Mouse (Mus musculus) myocyte (in vitro differentiated cells): ENCODE data around the gene Krt87. TPM values are rescaled to one million over a fixed set of nuclear protein-coding genes. Genes with fewer than 3 reads are reported as not detected.

Experiments used
- H3K27me3 ChIP-seq: one replicate; pipeline ENCODE4 v1.6.1; 2011; ENCODE audit not compliant: control insufficient read depth, insufficient read depth, insufficient read length
- H3K36me3 ChIP-seq: one replicate; pipeline ENCODE4 v1.6.1; 2011; ENCODE audit not compliant: control insufficient read depth, insufficient read depth
- H3K4me2 ChIP-seq: one replicate; pipeline ENCODE4 v1.6.1; 2011; ENCODE audit warnings: low read depth, control low read depth
- H3K4me3 ChIP-seq: one replicate; pipeline ENCODE4 v1.5.1; 2011; ENCODE audit warnings: mild to moderate bottlenecking, control low read depth, moderate library complexity
- H3K79me2 ChIP-seq: one replicate; pipeline ENCODE4 v1.6.1; 2011; ENCODE audit not compliant: control insufficient read depth, insufficient read depth
- H3ac ChIP-seq: one replicate; pipeline ENCODE4 v1.6.1; 2011; ENCODE audit not compliant: control insufficient read depth, insufficient read length
- CEBPB ChIP-seq: IDR thresholded peaks from 2 replicates; pipeline ENCODE4 v1.6.1; 2011; ENCODE audit warnings: mild to moderate bottlenecking, moderate library complexity; ENCODE audit not compliant: poor library complexity, insufficient read depth, severe bottlenecking
- E2F4 ChIP-seq: IDR thresholded peaks from one replicate; pipeline ENCODE4 v1.6.1; 2011; ENCODE audit warnings: mild to moderate bottlenecking, control low read depth, moderate library complexity; ENCODE audit not compliant: insufficient read depth
- MAX ChIP-seq: IDR thresholded peaks from one replicate; pipeline ENCODE4 v1.6.1; 2011; ENCODE audit warnings: low read depth, mild to moderate bottlenecking, control low read depth
- MYOD1 ChIP-seq, 3 experiments: IDR thresholded peaks; one replicate each; pipeline ENCODE4 v1.6.1; 2011; ENCODE audit warnings: control low read depth in 2 of 3, low read depth in 2 of 3, mild to moderate bottlenecking in 2 of 3, moderate library complexity in 1 of 3; ENCODE audit not compliant: insufficient read length in 2 of 3, control insufficient read depth in 1 of 3
- MYOG ChIP-seq, 3 experiments: IDR thresholded peaks; one replicate each; pipeline ENCODE4 v1.6.1; 2011; ENCODE audit warnings: control low read depth in 2 of 3, low read depth in 2 of 3, mild to moderate bottlenecking in 2 of 3; ENCODE audit not compliant: insufficient read length in 2 of 3, control insufficient read depth in 1 of 3, insufficient read depth in 1 of 3
- POLR2A ChIP-seq: IDR thresholded peaks from one replicate; pipeline ENCODE4 v1.6.1; 2011; ENCODE audit warnings: low read depth, mild to moderate bottlenecking, control low read depth, moderate library complexity; ENCODE audit not compliant: insufficient read length
- POLR2AphosphoS2 ChIP-seq: IDR thresholded peaks from one replicate; pipeline ENCODE4 v1.6.1; 2011; ENCODE audit warnings: low read depth, control low read depth; ENCODE audit not compliant: insufficient read length
- REST ChIP-seq: IDR thresholded peaks from one replicate; pipeline ENCODE4 v1.6.1; 2011; ENCODE audit warnings: mild to moderate bottlenecking, control low read depth, moderate library complexity; ENCODE audit not compliant: insufficient read depth, insufficient read length
- SRF ChIP-seq: IDR thresholded peaks from one replicate; pipeline ENCODE4 v1.6.1; 2011; ENCODE audit warnings: low read depth; ENCODE audit not compliant: control insufficient read depth, insufficient read length
- TCF12 ChIP-seq: IDR thresholded peaks from one replicate; pipeline ENCODE4 v1.6.1; 2011; ENCODE audit warnings: mild to moderate bottlenecking, control low read depth; ENCODE audit not compliant: poor library complexity, insufficient read depth, severe bottlenecking
- TCF3 ChIP-seq: IDR thresholded peaks from one replicate; pipeline ENCODE4 v1.6.1; 2011; ENCODE audit warnings: low read depth, control low read depth; ENCODE audit not compliant: insufficient read length
- USF1 ChIP-seq: IDR thresholded peaks from one replicate; pipeline ENCODE4 v1.6.1; 2011; ENCODE audit warnings: low read depth, mild to moderate bottlenecking, control low read depth, moderate library complexity
- polyA plus RNA-seq: library from polyadenylated mRNA; unstranded; fragments of >200 nt; fragmentation: generic; extraction: Trizol; gene quantifications from one replicate; pipeline ENCODE4 v1.2.1, GENCODE M21; 2012; ENCODE audit warnings: missing spikeins

Krt87 gene
- polyA plus RNA-seq, 1 experiment, result not detected

- Histone ChIP-seq H3K4me2 (no peak overlapping the region), H3K4me3 (no peak overlapping the region), H3ac (no peak overlapping the region), H3K36me3 (no peaks in the 10 kb centered on the region), H3K27me3 (peaks cover 45% of the 10 kb centered on the region), H3K79me2 (no peaks in the 10 kb centered on the region)
- TF ChIP-seq REST (no peak), POLR2AphosphoS2 (no peak), MYOG (IDR thresholded peaks at IDR 0.05; ENCODE audit: control insufficient read depth in 1 of 3, insufficient read depth in 1 of 3, insufficient read length in 2 of 3, low read depth in 2 of 3) (no peak), E2F4 (no peak), TCF3 (no peak), TCF12 (no peak), USF1 (no peak), SRF (no peak), MYOD1 (IDR thresholded peaks at IDR 0.05; ENCODE audit: control insufficient read depth in 1 of 3, insufficient read length in 2 of 3, low read depth in 2 of 3) (no peak), MAX (no peak), POLR2A (no peak), CEBPB (no peak)
These were observed 41.1 kb upstream of the Krt87 start for GRCm38 (mm10) chr15:101479666-101480060.

DNA sequence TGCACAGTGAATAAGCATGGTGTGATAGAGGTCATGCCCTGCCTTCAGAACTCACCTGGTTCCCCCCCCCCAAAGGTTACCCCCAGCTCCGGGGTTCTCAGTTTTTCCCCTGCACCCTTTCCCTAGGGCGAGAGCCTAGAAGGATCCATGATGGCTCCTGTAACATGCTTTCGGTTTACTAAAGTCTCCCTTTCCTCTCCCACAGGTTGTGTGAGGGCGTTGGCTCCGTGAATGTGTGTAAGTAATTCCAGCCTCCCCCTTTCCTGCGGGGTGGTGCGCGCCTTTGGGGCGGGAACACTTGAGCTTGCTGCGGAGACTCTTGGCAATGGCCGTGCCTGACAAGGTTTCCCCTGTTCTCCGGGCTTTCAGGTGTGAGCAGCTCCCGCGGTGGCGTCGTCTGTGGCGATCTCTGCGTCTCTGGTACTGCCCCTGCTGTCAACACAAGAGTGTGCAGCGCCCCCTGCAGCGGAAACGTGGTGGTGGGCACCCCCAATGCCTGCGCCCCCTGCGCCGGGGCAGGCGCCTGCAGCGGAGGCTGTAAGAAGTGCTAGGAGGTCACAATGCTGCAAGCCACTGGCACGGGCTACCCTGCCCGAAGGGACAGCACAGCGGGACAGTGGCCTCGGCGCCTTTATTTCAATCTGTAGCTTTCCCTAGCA lies 40.5 kb upstream of the Krt87 start:
- TF ChIP-seq REST (no peak), SRF (no peak), CEBPB (no peak), TCF3 (no peak), MYOD1 (IDR thresholded peaks at IDR 0.05; ENCODE audit: control insufficient read depth in 1 of 3, insufficient read length in 2 of 3, low read depth in 2 of 3) (no peak), POLR2AphosphoS2 (no peak)
- H3K4me3 ChIP-seq, result no peak overlapping the region

DNA sequence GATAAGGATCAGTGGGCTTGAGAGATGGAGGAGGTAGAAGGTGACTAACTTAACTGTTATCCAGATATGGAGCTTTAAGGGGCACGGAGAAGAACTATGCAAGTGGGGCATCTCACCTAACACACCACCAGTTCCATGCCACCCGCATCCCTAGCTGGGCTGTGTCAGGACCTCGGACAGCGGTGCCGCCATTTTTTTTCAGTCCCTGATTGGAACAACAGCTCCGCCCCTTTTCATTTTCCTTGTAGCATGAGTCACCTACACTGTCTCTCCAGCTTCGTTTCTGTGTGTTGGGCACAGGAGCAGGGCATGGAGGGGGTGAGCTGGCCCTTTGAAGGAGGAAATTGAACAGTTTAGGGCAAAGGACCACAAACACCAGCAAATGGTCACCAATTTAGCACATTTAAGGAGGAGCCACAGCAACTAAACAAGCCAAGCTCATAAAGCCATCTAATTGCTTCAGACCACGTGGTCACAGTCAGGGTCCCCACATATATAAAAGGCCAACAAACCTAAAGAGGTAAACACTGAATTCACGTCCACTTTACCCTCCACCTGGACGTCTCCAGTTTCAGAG lies 34.4 kb upstream of the Krt87 start, which contains the start of gene Krt86:
Gene Krt86 (plus strand): TSS at position 527 of the 577 bp plus-strand sequence.
- H3K4me3 ChIP-seq, result no peak within 1 kb of the TSS
- no peak within 1 kb of the TSS for H3K4me2 ChIP-seq
- no peaks in the 10 kb centered on the region for H3K27me3 ChIP-seq
- H3K36me3 ChIP-seq, result no peaks in the 10 kb centered on the region
- TF ChIP-seq CEBPB, result no peak
- peak; percentile 94 for TF ChIP-seq REST
- TF ChIP-seq MAX, result no peak
- TF ChIP-seq TCF3, result no peak
- no peak for TF ChIP-seq E2F4
- no peak for TF ChIP-seq POLR2AphosphoS2
- no peak for TF ChIP-seq TCF12
- TF ChIP-seq POLR2A, result no peak
- H3ac ChIP-seq, result no peak within 1 kb of the TSS
- no peaks in the 10 kb centered on the region for H3K79me2 ChIP-seq

More for the DNA sequence above, 40.5 kb upstream of the Krt87 start:
- no peak overlapping the region for H3ac ChIP-seq
- H3K27me3 ChIP-seq, result peaks cover 39% of the 10 kb centered on the region
- no peaks in the 10 kb centered on the region for H3K79me2 ChIP-seq
- H3K36me3 ChIP-seq, result no peaks in the 10 kb centered on the region
- H3K4me2 ChIP-seq, result no peak overlapping the region

DNA sequence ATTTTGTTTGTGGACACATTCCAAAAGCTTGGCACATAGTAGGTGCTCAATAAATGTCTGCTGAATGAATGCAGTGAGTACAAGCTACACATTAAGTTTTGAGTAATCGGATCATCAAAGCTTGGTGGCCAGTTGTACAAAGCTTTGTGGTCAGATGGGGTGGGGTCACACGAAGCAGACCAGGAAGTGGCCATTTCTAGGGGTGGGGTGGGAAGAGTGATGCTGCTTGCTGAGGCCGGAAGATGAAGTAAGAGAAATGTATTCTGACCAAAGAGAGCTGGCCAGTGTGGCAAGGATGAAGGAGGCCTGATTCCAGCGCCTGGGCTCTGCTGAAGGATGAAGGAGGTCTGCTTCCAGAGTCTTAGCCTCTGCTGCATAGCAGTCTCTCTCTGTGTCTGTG lies 30.5 kb upstream of the Krt87 start:
- no peak overlapping the region for H3ac ChIP-seq
- H3K36me3 ChIP-seq, result no peaks in the 10 kb centered on the region
- TF ChIP-seq MYOG (IDR thresholded peaks at IDR 0.05; ENCODE audit: control insufficient read depth in 1 of 3, insufficient read depth in 1 of 3, insufficient read length in 2 of 3, low read depth in 2 of 3) (no peak), POLR2AphosphoS2 (no peak), USF1 (no peak), TCF12 (no peak), E2F4 (no peak)
- no peak overlapping the region for H3K4me2 ChIP-seq
- no peak overlapping the region for H3K4me3 ChIP-seq
- no peaks in the 10 kb centered on the region for H3K79me2 ChIP-seq
- H3K27me3 ChIP-seq, result peaks cover 6% of the 10 kb centered on the region

DNA sequence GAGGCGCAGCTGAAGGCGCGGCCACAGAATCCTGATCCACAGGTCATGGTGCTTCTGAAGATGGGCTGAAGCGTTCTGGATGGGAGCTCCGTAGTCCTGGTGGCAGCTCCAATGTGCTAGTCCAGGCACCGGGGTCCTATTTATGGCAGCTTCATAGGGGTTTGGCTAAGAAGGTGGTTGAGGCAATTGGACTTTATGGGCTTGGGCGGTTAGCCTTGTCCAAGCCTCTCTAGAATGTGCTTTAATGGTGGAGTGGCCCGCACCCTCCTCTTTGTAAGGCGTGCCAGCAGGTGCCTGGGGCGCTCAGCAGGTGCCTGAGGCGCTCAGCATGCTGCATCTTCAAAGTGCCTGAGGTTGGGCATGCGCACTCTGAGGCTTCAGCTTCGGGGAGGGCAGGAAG lies 25.0 kb upstream of the Krt87 start, which contains the start of gene Krt81:
Gene Krt81 (minus strand): TSS at position 101 of the 400 bp plus-strand sequence.
- no peaks in the 10 kb centered on the region for H3K79me2 ChIP-seq
- no peak within 1 kb of the TSS for H3ac ChIP-seq
- H3K4me2 ChIP-seq, result no peak within 1 kb of the TSS
- no peak within 1 kb of the TSS for H3K4me3 ChIP-seq
- H3K27me3 ChIP-seq, result peaks cover 34% of the 10 kb centered on the region
- no peak for TF ChIP-seq MAX
- TF ChIP-seq USF1, result no peak
- TF ChIP-seq MYOG (IDR thresholded peaks at IDR 0.05; ENCODE audit: control insufficient read depth in 1 of 3, insufficient read depth in 1 of 3, insufficient read length in 2 of 3, low read depth in 2 of 3), result no peak
- no peak for TF ChIP-seq TCF3
- TF ChIP-seq SRF, result no peak
- no peak for TF ChIP-seq POLR2A
- TF ChIP-seq CEBPB, result no peak
- no peak for TF ChIP-seq MYOD1 (IDR thresholded peaks at IDR 0.05; ENCODE audit: control insufficient read depth in 1 of 3, insufficient read length in 2 of 3, low read depth in 2 of 3)
- TF ChIP-seq TCF12, result no peak
- TF ChIP-seq E2F4, result no peak
- no peak for TF ChIP-seq REST
- TF ChIP-seq POLR2AphosphoS2, result no peak
- H3K36me3 ChIP-seq, result no peaks in the 10 kb centered on the region
